Mouse (Mus musculus) c-Kit-negative CD71-positive TER-119-positive erythroid progenitor cells, embryonic 14.5 days (primary cell): ENCODE measurements at regions not wholly inside any gene's neighbourhood (a gene's known extent, or its start where the extent isn't known, plus 50 kb on each side); places are given as distances from the start of the nearest gene placed in this dataset.

Source experiments
- DNase-seq: peaks from one replicate; pipeline ENCODE4 v3.0.0-alpha.2; 2013; ENCODE audit warnings: low read depth, low spot score

DNA sequence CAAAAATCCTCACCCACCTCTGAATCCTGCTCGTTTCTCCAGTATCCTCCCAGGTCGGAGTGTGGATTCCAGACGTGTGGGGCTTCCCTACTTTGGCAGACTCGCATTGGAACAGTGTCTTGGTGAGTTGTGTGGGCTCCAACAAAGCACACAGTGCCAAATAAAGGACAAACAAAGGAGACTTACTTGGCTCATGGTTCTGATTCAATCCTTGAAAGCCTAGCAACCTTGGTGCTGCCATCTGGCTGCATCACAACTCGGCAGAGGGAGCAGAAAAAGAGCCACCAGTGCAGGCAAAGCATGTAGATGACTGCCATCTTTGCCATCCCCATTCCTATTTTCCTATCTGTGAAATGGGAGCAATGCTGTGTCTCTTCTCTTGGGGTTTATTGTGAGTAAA lies 64.0 kb downstream of the Il9r start:
- DNase-seq: no peak

DNA sequence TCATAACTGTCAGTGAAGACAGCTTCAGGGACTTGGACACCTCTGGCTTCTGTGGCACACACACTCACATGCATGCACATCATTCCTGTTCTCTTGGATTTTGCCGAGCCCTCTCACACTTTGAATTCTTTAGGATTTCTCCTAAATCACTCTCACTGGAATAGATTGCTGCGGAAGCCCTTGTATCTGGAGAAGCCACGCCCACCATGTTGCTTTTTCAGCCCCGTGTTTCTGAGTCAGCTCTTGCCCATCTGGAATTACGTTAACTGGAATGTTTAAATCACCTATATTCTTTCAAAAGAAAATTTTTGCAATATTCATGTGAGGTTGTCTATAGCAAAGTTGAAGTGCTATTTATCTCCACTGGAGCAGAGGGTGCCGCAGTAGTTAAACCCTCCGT lies 66.1 kb downstream of the Il9r start:
- DNase-seq: no peak

DNA sequence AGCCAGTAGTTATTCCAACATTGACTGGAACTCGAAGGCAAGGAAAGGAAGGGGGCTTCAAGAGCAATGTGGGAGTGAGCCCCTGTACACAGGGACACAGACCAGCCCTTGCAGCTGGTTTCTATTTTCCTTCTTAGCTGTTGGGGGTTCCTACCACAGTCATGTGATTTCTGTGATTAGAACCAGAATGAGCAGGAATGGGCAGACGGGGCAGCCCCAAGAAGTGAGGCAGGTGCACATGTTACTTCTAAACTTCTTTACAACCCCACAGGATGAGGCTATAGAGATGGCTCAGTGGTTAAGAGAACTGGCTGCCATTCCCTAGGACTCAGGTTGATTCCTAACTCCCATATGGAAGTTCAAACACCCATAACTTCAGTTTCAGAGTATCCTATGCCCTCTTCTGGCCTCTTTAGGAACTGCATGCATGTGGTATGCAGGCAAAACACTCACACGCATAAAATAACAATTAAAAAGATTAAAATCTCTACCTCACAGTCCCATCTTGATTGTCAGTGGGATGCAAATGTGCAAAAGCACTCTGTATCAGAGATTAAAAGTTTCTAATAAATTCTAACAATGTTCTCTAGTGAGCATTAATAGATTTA lies 68.0 kb downstream of the Il9r start:
- DNase-seq: peak; percentile 21

DNA sequence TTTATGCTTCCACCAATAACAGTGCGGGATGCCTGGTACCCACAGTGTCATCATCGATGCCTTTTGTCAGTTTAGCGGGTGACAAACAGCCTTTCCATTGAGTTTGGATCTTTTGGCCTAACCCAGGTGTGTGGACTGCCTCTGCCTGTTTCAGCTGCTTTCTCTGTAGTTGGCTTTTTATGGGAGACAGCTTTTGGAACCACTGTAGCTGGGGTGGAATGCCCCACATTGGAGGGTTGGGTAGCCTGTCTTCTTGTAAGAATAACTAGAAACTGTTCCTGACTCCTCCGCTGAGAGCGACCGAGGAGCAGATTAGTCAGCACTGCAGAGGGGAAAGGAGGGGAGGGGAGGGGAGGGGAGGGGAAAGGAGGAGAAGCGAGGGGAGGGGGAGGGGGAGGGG lies 71.5 kb downstream of the Il9r start:
- DNase-seq: no peak

DNA sequence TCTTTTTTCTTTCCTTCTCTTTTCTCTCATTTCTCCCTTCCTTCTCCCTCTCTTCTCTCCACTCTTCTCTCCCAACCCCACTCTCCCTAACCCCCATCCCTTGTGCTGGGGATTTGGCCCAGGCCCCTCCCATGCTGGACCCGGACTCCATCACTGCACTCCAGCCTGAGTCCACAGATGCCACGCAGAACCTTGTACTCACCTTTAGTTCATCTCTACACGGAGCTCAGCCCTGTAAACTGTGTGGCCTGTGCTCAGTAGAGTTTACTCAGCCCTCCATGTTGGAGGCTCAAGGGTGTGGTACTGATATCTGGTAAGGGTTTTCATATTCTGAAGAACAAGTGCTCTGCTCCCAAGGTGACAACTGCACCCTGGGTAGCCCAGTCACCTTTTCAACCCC lies 72.1 kb downstream of the Il9r start:
- DNase-seq: no peak

DNA sequence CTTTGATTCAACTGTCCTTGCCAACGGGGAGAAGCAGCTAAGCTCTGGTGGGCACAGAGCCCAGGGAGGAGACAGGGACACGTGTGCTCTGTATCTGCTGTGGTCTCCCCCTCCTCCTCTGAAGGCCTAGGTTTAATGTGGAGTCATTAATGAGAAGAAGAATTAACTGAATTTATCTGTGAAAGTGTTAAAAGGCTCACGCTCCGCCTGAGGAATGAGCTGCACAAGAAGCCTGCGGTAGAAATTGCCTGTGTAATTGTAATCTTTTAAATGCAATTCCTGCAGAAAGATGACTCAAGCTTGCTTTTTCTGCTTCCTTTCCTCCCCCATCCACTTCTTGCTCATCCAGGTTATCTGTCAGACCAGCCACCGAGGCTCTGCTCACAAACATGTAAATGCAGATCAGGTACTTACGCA lies 72.7 kb downstream of the Il9r start:
- no peak for DNase-seq

DNA sequence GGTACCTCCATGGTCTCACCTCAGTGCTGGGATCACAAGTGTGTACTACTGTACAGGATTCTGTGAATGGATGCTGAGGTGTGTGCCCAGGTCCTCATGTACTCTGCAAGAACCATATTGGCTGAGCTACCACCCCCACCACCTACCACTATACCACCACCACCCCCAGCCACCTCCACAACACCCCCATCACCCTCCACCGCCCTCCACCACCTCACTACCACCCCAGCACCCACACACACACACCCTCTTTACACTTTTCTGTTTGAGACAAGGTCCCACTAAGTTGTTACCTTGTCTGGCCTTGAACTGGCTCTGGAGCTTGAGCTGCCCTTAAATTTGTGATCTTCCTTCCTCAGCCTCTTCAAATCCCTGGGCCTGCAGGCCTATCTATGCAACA lies 73.3 kb downstream of the Il9r start:
- DNase-seq: no peak

DNA sequence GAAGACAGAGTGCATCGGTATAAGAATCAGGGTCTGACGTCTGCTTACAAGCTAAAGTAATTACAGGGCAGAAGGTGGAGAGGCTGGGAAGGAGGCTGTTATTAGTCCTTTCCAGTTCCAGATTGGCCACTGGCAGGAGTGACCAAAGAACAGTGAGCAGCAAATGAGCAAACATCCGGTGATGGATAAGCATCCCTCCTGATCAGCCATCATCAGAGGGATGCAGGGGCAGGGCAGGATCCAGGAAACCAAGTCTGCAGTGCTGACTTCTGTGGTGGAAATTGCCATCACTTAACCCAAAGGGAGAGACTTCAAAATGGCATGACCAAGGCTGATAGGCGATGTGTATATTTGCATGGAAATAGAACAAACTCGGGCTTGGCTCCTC lies 73.8 kb downstream of the Il9r start:
- DNase-seq: no peak

DNA sequence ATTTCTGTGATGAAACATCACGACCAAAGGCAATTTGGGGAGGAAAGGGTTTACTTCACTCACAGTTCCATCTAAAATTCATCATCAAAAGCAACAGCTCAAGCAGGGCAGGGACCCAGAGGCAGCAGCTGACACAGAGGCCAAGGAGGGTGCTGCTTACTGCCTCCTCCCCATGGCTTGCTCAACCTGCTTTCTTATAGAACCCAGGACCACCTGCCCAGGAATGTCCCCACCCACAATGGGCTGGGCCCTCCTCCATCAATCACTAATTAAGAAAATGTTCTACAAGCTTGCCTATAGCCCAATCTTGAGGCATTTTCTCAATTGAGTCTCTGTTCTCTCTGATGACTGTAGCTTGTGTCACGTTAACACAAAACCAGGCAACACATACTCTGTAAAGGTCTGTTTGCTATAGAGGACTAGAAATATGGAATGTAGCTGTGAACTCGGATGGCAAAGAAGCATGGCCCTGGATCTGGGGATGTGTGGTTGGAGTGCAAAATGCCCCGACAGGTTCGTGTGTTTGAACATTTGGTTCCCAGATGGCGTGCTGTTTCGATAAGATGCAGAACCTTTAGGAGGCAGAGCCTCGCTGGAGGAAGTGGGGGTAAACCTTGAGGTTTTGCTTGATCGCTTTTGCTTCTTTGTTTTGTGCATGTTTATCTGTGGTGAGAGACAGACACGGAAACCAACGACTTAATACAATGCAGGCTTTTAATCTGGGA lies 74.3 kb downstream of the Il9r start:
- no peak for DNase-seq

DNA sequence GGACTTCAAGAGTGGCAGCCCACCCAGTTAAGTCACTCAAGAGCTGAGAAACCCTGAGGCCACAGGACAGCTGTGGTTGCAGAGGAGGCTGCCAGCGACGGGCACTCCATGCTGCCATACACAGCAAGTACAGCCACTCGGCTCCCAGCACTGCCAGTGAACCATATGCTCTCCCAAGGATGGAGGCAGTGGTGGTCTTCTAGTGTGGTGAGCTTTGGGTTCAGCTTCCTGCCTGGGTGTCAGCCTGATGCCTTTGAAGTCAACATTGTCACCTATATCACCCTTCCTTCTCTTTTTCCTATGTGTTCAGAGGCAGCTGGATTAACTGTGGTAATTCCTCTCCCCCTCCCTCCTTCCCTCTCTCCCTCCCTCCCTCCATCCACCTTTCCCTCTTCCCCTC lies 79.5 kb downstream of the Il9r start:
- DNase-seq: no peak

DNA sequence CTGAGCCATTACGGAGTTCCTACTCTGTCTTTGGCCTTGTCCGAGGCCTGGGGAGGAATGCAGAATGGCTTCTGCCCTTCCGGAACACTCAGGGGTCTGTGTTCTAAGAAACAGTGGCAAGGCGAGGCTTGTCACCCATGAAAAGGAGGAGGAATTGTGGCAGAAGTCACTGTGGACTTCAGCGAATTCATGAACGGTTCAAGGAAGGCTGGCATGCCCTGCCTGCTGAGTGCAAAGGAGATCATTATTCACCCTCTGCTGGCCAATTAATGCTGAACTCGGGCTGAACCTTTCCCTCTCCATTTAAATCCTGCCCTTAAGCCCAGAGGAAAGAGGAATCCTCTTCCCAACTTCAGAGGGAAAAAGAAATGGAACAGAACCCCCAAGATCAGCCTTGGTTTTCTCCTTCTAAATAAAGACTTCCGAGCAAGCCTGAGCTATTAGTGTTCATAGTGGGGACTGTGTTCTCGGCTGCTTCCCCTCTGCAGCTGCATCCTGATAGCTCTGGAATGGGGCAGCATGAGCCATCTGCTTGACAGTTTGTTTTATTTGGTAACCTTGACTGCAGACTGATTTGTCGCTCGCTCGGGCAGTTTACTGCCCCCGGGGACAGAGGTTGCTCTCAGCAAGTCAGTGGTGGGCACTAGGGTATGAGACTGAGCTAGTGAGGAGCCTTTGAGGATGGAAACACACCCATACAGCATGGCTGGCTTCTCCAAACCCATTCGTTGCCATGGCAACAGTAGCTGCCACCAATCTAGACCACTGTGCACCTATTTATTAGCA lies 81.0 kb downstream of the Il9r start:
- DNase-seq: no peak

DNA sequence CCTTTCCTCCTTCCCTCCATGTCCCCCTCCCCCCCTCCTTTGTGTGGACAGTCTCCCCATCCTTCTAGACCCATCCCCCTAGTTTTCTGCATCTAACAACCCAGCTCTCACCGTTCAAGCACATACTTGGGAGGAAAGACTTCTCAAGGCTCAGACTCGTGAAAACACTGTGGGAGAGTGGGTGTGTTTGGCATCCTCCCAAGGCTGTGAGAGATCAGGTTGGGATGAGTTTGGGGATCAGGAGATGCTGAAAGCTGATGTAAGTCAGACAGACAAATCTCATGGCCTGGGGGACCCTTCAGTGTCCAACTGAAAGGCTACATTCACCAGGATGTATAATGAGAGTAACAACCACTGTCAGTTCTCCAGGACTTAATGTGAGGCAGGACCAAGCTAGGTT lies 82.1 kb downstream of the Il9r start:
- DNase-seq: no peak

DNA sequence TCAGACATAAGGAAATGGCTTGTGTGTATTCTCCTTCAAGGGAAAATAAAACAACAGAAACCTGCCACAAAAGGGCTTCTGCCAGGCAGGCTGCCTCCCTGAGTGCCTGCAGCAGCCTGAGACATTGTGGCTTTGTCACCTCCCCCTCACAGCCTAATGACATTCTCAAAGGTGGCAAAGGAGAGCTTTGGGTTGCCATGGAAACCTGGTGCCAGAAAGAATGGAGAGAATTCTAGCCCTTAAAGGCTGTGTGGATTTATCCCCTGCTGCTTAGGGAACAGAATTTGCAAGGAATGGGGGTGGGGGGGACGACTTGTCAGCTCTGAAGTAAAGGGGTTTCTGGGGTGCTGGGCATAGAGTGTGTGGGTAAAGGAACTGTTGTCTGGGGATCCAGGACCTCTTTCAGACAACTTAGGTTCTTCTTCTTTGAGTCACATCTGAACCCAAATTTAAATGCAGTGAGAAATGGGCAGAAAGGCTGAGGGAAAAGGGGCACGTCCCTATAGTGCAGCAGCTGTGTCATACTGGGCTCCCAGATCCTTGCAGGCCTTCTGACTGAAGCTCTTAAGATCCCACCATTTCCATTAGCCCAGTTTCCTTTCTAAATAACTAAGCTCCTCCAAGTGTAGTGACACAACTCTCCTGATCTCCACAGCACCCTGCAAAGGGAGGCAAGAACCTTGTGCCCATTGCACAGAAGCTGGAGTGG lies 86.8 kb downstream of the Il9r start:
- no peak for DNase-seq

DNA sequence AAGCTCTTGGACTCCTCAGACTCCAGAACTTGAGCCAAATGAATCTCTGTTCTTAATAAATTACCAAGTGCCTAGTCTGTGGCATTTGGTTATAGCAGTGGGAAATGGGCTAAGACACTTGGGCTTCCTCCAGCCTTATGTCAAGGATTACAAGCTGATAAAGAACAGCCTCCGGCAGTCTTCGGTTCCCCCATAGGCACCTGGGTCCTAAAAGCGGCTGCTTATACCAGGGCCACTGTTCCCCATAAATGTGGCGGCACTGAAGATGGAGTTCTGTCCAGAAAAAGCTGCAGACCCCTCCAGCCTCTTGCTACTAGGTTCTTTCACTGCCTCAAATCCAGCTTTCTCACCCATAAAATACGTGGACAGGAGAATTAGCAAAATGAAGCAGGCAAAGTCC lies 87.6 kb downstream of the Il9r start:
- DNase-seq: no peak

DNA sequence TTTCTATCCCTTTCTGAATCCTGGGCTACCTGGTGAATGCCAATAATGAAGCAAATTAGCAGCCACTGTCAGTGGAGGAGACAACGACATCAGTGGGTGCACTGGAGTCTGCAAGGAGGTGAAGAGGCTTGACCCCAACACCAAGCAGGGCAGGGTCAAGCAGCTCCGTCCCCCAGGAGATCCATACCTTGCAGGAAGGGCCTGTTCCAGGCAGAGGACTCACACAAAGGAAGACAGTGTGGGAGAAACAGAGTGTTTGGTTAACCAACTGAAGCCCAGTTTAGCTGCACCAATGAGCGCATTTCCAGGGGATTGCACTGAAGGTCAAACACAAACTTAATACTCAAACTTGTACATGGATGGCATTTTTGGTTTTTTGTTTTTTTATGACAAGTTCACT lies 88.2 kb downstream of the Il9r start:
- no peak for DNase-seq

DNA sequence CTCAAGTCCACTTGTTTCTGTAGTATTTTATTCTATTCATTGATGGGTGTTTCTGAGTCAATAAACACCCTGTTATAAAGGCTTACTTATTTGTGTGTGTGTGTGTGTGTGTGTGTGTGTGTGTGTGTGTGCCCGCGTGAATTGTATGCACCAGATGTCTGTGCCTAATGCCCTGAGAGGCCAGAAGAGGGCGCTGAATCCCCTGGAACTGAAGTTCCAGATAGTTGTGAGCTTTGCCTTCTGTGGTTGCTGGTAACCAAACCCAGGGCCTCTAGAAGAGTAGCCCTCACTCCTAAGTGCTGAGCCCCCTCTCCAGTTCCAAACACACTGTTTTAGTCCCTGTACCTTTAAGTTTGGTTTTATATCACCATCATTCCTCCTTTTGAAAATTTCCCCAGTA lies 90.2 kb downstream of the Il9r start:
- no peak for DNase-seq
